Mouse (Mus musculus): Measurements from ENCODE around the gene Cxcr5. TPM values are rescaled to one million over a fixed set of nuclear protein-coding genes. Genes with fewer than 3 reads are reported as not detected.

Cxcr5 gene
- not detected in 2 replicates for polyA plus RNA-seq (2016; fragmentation: Nextera tagmentation; extraction: Ambion mirVana)

GRCm38 (mm10) chr9:44561597-44561996, at the start of gene Cxcr5:
Gene Cxcr5 (minus strand): TSS chr9:44561877.
- peaks cover 6% of the 10 kb centered on the region for H3K4me1 ChIP-seq
- H3K9me3 ChIP-seq = no peaks in the 10 kb centered on the region
- 60% methylated on average over 4 of the region's 4 CpGs for WGBS
- no peaks in the 10 kb centered on the region for H3K27me3 ChIP-seq (ENCODE audit: insufficient read depth, poor library complexity, severe bottlenecking)
- no peak within 1 kb of the TSS for H3K27ac ChIP-seq
- no peaks in the 10 kb centered on the region for H3K36me3 ChIP-seq
- no peak for DNase-seq (ENCODE audit: low spot score)
- no peak within 1 kb of the TSS for H3K4me3 ChIP-seq

- Histone ChIP-seq H3K4me3 (no peak overlapping the region), H3K9me3 (no peaks in the 10 kb centered on the region), H3K4me1 (peaks cover 15% of the 10 kb centered on the region), H3K36me3 (peaks cover 80% of the 10 kb centered on the region), H3K27me3 (ENCODE audit: insufficient read depth, poor library complexity, severe bottlenecking) (no peaks in the 10 kb centered on the region), H3K27ac (no peak overlapping the region)
- no peak for DNase-seq (ENCODE audit: low spot score)
- WGBS = 98% methylated on average over 25 of the region's 25 CpGs
Observed at GRCm38 (mm10) chr9:44610371-44610770, 48.7 kb upstream of the Cxcr5 start.

- peak overlapping the region; percentile 34 for H3K4me3 ChIP-seq
- peaks cover 21% of the 10 kb centered on the region for H3K4me1 ChIP-seq
- H3K36me3 ChIP-seq = peaks cover 50% of the 10 kb centered on the region
- H3K9me3 ChIP-seq = no peaks in the 10 kb centered on the region
- WGBS = 51% methylated on average over 4 of the region's 4 CpGs
- no peak overlapping the region for H3K27ac ChIP-seq
- no peak for DNase-seq (ENCODE audit: low spot score)
- H3K27me3 ChIP-seq (ENCODE audit: insufficient read depth, poor library complexity, severe bottlenecking) = no peaks in the 10 kb centered on the region
Observed at GRCm38 (mm10) chr9:44607306-44607705, 45.6 kb upstream of the Cxcr5 start.

- Histone ChIP-seq H3K36me3 (peaks cover 43% of the 10 kb centered on the region), H3K27ac (no peak overlapping the region), H3K4me1 (peaks cover 21% of the 10 kb centered on the region), H3K9me3 (no peaks in the 10 kb centered on the region), H3K4me3 (peak overlapping the region; percentile 100), H3K27me3 (ENCODE audit: insufficient read depth, poor library complexity, severe bottlenecking) (no peaks in the 10 kb centered on the region)
- WGBS = 56% methylated on average over 4 of the region's 4 CpGs
- no peak for DNase-seq (ENCODE audit: low spot score)
Observed at GRCm38 (mm10) chr9:44606646-44607045, 45.0 kb upstream of the Cxcr5 start.

GRCm38 (mm10) chr9:44605616-44606165, 44.0 kb upstream of the Cxcr5 start:
- H3K9me3 ChIP-seq = no peaks in the 10 kb centered on the region
- peaks cover 34% of the 10 kb centered on the region for H3K36me3 ChIP-seq
- peak overlapping the region; percentile 100 for H3K4me3 ChIP-seq
- H3K27ac ChIP-seq = peak overlapping the region; percentile 100
- H3K4me1 ChIP-seq = peaks cover 21% of the 10 kb centered on the region
- no peak for DNase-seq (ENCODE audit: low spot score)
- H3K27me3 ChIP-seq (ENCODE audit: insufficient read depth, poor library complexity, severe bottlenecking) = no peaks in the 10 kb centered on the region
- 0% methylated on average over 13 of the region's 13 CpGs for WGBS

GRCm38 (mm10) chr9:44604779-44605615, 43.3 kb upstream of the Cxcr5 start, which contains the start of gene Ddx6:
Gene Ddx6 (plus strand): TSS chr9:44604892.
- Histone ChIP-seq H3K27ac (peak within 1 kb of the TSS; percentile 100), H3K27me3 (ENCODE audit: insufficient read depth, poor library complexity, severe bottlenecking) (no peaks in the 10 kb centered on the region), H3K4me1 (peaks cover 23% of the 10 kb centered on the region), H3K4me3 (peak within 1 kb of the TSS; percentile 100), H3K36me3 (peaks cover 27% of the 10 kb centered on the region), H3K9me3 (no peaks in the 10 kb centered on the region)
- DNase-seq (ENCODE audit: low spot score) = peak; percentile 85
- WGBS = under 1% methylated on average over 64 of the region's 80 CpGs

- WGBS = under 1% methylated on average over 65 of the region's 65 CpGs
- peaks cover 22% of the 10 kb centered on the region for H3K36me3 ChIP-seq
- peak overlapping the region; percentile 100 for H3K27ac ChIP-seq
- peaks cover 28% of the 10 kb centered on the region for H3K4me1 ChIP-seq
- peak; percentile 83 for DNase-seq (ENCODE audit: low spot score)
- no peaks in the 10 kb centered on the region for H3K9me3 ChIP-seq
- peak overlapping the region; percentile 100 for H3K4me3 ChIP-seq
- H3K27me3 ChIP-seq (ENCODE audit: insufficient read depth, poor library complexity, severe bottlenecking) = no peaks in the 10 kb centered on the region
Observed at GRCm38 (mm10) chr9:44604290-44604778, 42.7 kb upstream of the Cxcr5 start.

GRCm38 (mm10) chr9:44603454-44604289, 42.0 kb upstream of the Cxcr5 start:
- peaks cover 15% of the 10 kb centered on the region for H3K36me3 ChIP-seq
- H3K4me1 ChIP-seq = peaks cover 33% of the 10 kb centered on the region
- H3K9me3 ChIP-seq = no peaks in the 10 kb centered on the region
- DNase-seq (ENCODE audit: low spot score) = peak; percentile 89
- H3K27ac ChIP-seq = peak overlapping the region; percentile 100
- H3K27me3 ChIP-seq (ENCODE audit: insufficient read depth, poor library complexity, severe bottlenecking) = no peaks in the 10 kb centered on the region
- WGBS = under 1% methylated on average over 38 of the region's 38 CpGs
- H3K4me3 ChIP-seq = peak overlapping the region; percentile 100

- Histone ChIP-seq H3K9me3 (no peaks in the 10 kb centered on the region), H3K27me3 (ENCODE audit: insufficient read depth, poor library complexity, severe bottlenecking) (no peaks in the 10 kb centered on the region), H3K27ac (peak overlapping the region; percentile 100), H3K4me3 (peak overlapping the region; percentile 100), H3K4me1 (peaks cover 29% of the 10 kb centered on the region), H3K36me3 (peaks cover 7% of the 10 kb centered on the region)
- 74% methylated on average over 6 of the region's 6 CpGs for WGBS
- no peak for DNase-seq (ENCODE audit: low spot score)
Observed at GRCm38 (mm10) chr9:44602766-44603165, 41.1 kb upstream of the Cxcr5 start.

- peaks cover 25% of the 10 kb centered on the region for H3K4me1 ChIP-seq
- no peaks in the 10 kb centered on the region for H3K27me3 ChIP-seq (ENCODE audit: insufficient read depth, poor library complexity, severe bottlenecking)
- 79% methylated on average over 6 of the region's 6 CpGs for WGBS
- H3K27ac ChIP-seq = no peak overlapping the region
- H3K4me3 ChIP-seq = no peak overlapping the region
- H3K9me3 ChIP-seq = no peaks in the 10 kb centered on the region
- no peak for DNase-seq (ENCODE audit: low spot score)
- H3K36me3 ChIP-seq = no peaks in the 10 kb centered on the region
Observed at GRCm38 (mm10) chr9:44600801-44601200, 39.1 kb upstream of the Cxcr5 start.

- Histone ChIP-seq H3K4me1 (peaks cover 25% of the 10 kb centered on the region), H3K4me3 (peak overlapping the region; percentile 45), H3K27me3 (ENCODE audit: insufficient read depth, poor library complexity, severe bottlenecking) (no peaks in the 10 kb centered on the region), H3K9me3 (no peaks in the 10 kb centered on the region), H3K27ac (peak overlapping the region; percentile 63), H3K36me3 (no peaks in the 10 kb centered on the region)
- no peak for DNase-seq (ENCODE audit: low spot score)
- 17% methylated on average over 5 of the region's 6 CpGs for WGBS
Observed at GRCm38 (mm10) chr9:44599616-44600015, 37.9 kb upstream of the Cxcr5 start.

- H3K27me3 ChIP-seq (ENCODE audit: insufficient read depth, poor library complexity, severe bottlenecking) = no peaks in the 10 kb centered on the region
- peak overlapping the region; percentile 45 for H3K4me3 ChIP-seq
- H3K4me1 ChIP-seq = peaks cover 25% of the 10 kb centered on the region
- WGBS = 2% methylated on average over 18 of the region's 18 CpGs
- peak; percentile 87 for DNase-seq (ENCODE audit: low spot score)
- H3K9me3 ChIP-seq = no peaks in the 10 kb centered on the region
- H3K36me3 ChIP-seq = no peaks in the 10 kb centered on the region
- H3K27ac ChIP-seq = peak overlapping the region; percentile 63
Observed at GRCm38 (mm10) chr9:44598899-44599495, 37.3 kb upstream of the Cxcr5 start.

Data from heart, embryonic 10.5 days (tissue).